Mouse (Mus musculus) midbrain, embryonic 13.5 days (tissue): ENCODE results near the gene Sephs1. TPM values are rescaled to one million over a fixed set of nuclear protein-coding genes. Genes with fewer than 3 reads are reported as not detected.

ENCODE experiments used
- ATAC-seq: fragments of 200-750 bp; cut with Nextera tagmentation; 2 replicates; pipeline ENCODE4 v1.8.0; 2017; ENCODE audit warnings: mild to moderate bottlenecking, moderate TSS enrichment, moderate library complexity
- H3K27ac ChIP-seq: fragments of 300-500 bp; sonication (generic); 2 replicates; pipeline ENCODE4 v1.5.1; 2015; ENCODE audit warnings: inconsistent platforms, mild to moderate bottlenecking, moderate library complexity
- H3K27me3 ChIP-seq: fragments of 300-500 bp; sonication (generic); 2 replicates; pipeline ENCODE4 v1.6.1; 2015; ENCODE audit warnings: mild to moderate bottlenecking, inconsistent platforms
- H3K36me3 ChIP-seq: fragments of 300-500 bp; sonication (generic); 2 replicates; pipeline ENCODE4 v1.6.1; 2015; ENCODE audit warnings: mild to moderate bottlenecking, inconsistent platforms
- H3K4me1 ChIP-seq: fragments of 300-500 bp; sonication (generic); replicated peaks from 2 replicates; pipeline ENCODE4 v1.6.1; 2015; ENCODE audit warnings: inconsistent platforms
- H3K4me2 ChIP-seq: fragments of 300-500 bp; sonication (generic); replicated peaks from 2 replicates; pipeline ENCODE4 v1.6.1; 2015; ENCODE audit warnings: moderate library complexity, mild to moderate bottlenecking, inconsistent platforms
- H3K4me3 ChIP-seq: fragments of 300-500 bp; sonication (generic); replicated peaks from 2 replicates; pipeline ENCODE4 v1.5.1; 2015; ENCODE audit warnings: mild to moderate bottlenecking, inconsistent platforms
- H3K9ac ChIP-seq: fragments of 300-500 bp; sonication (generic); replicated peaks from 2 replicates; pipeline ENCODE4 v1.6.1; 2015; ENCODE audit warnings: mild to moderate bottlenecking, inconsistent platforms
- H3K9me3 ChIP-seq: fragments of 300-500 bp; sonication (generic); 2 replicates; pipeline ENCODE4 v1.6.1; 2016; ENCODE audit warnings: mild to moderate bottlenecking, inconsistent platforms
- WGBS: fragments of 180-500 bp; shearing (Covaris S2); methylation state at CpG from one replicate; pipeline ENCODE4 v1.1.7; 2015; 5-methylcytosine and 5-hydroxymethylcytosine counted together
- polyA plus RNA-seq: library from polyadenylated mRNA; unstranded; fragments of >200 nt; fragmentation: Nextera tagmentation; extraction: Ambion mirVana; gene quantifications from 2 replicates; pipeline ENCODE4 v1.2.1, GENCODE M21; 2015

Sephs1 gene
- polyA plus RNA-seq, 1 experiment from 2014 or later = 78.4 TPM

DNA sequence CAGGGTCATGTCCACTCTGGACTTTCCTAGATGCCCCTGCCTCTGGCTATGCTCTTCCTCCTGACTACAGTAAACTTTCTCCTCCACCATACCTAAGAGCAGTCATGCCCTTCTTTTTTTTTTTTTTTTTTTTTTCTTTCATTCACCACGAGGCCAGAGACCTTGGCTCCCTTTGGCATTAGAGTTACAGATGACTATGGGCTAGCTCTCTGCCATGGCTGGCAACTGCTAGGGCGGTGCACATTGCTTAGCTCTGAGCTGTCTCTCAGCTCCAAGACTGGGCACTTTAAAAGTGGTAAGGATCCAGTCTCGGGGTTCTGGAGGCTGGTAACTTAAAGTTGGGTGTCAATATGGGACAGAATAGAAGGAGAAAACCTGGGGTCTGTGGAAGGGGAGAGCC lies 5.2 kb upstream of the Sephs1 start:
- Histone ChIP-seq H3K27me3 (no peaks in the 10 kb centered on the region), H3K9ac (no peak overlapping the region), H3K27ac (no peak overlapping the region), H3K4me3 (no peak overlapping the region), H3K36me3 (no peaks in the 10 kb centered on the region), H3K4me1 (peaks cover 12% of the 10 kb centered on the region), H3K4me2 (no peak overlapping the region), H3K9me3 (no peaks in the 10 kb centered on the region)
- no peak for ATAC-seq
- WGBS = 67% methylated on average over 3 of the region's 3 CpGs

DNA sequence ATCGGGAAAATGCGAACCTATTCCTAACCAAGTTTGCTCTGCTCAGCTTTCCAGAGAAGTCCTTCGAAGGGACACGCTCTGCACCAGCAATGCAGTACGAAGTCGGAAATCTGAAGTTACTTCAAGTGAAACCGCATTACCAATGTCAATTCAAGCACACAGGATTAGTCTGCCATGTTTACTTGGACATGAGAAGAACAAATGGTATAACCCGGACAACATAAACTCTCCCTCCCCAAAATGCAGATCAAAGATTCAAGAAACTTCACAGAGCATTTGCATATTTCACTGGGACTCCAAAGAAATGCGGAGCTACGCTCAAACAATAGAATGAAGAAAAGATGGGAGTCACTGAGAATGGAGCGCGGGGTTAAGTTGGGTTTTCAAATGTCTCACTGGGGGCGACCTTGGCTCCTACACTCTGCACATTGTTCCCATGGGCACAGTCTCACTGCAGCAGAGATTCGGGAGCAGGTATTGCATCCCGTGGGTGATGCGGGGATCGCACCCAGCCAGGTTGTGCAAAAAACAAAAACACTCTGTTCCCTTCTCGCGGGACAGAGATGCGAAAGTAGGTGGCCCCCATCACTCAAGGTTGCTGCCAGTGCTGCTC lies 521 bp upstream of the Sephs1 start:
- Histone ChIP-seq H3K27ac (peak overlapping the region; percentile 100), H3K36me3 (peaks cover 11% of the 10 kb centered on the region), H3K4me3 (peak overlapping the region; percentile 88), H3K4me1 (peaks cover 27% of the 10 kb centered on the region), H3K4me2 (peak overlapping the region; percentile 67), H3K9ac (peak overlapping the region; percentile 99), H3K27me3 (no peaks in the 10 kb centered on the region), H3K9me3 (no peaks in the 10 kb centered on the region)
- peak; percentile 66 for ATAC-seq
- 3% methylated on average over 20 of the region's 20 CpGs for WGBS

DNA sequence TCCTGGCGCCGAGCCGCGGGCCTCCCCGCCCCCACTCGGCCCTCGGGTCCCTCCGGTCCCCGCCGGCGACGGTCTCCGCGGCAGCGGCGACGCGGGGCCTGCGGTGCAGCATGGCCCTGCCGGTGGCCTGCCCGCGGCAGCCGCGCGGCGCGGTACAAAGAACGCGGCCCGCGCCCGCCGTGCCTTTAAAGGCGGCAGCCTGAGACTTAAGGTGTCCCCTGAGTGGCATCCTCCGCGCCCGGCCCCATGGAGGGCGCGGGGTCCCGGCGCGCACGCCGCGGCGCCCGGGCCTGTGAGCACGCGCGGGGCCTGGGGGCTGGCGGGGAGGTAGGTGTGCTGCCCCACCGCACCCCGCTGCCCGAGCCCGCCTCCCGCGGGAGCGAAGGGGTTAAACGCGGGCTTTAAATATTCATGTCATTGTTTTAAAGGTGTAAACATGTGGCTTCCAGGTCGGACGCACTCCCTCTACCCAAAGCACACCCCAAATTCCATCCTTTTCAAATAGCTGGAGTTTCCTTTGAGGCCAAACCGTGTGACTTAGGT lies 956 bp downstream of the Sephs1 start:
- H3K9ac ChIP-seq = peak overlapping the region; percentile 99
- H3K27ac ChIP-seq = peak overlapping the region; percentile 100
- H3K27me3 ChIP-seq = no peaks in the 10 kb centered on the region
- H3K4me3 ChIP-seq = peak overlapping the region; percentile 88
- under 1% methylated on average over 57 of the region's 63 CpGs for WGBS
- peak overlapping the region; percentile 67 for H3K4me2 ChIP-seq
- H3K36me3 ChIP-seq = peaks cover 26% of the 10 kb centered on the region
- no peaks in the 10 kb centered on the region for H3K9me3 ChIP-seq
- H3K4me1 ChIP-seq = peaks cover 27% of the 10 kb centered on the region
- ATAC-seq = peak; percentile 72

GRCm38 (mm10) chr2:4883009-4883704 lies 1.8 kb downstream of the Sephs1 start:
- no peaks in the 10 kb centered on the region for H3K9me3 ChIP-seq
- WGBS = 1% methylated on average over 18 of the region's 18 CpGs
- H3K4me2 ChIP-seq = peak overlapping the region; percentile 67
- H3K4me1 ChIP-seq = peaks cover 27% of the 10 kb centered on the region
- ATAC-seq = no peak
- H3K9ac ChIP-seq = peak overlapping the region; percentile 99
- H3K27ac ChIP-seq = peak overlapping the region; percentile 100
- peak overlapping the region; percentile 88 for H3K4me3 ChIP-seq
- peaks cover 34% of the 10 kb centered on the region for H3K36me3 ChIP-seq
- H3K27me3 ChIP-seq = no peaks in the 10 kb centered on the region

DNA sequence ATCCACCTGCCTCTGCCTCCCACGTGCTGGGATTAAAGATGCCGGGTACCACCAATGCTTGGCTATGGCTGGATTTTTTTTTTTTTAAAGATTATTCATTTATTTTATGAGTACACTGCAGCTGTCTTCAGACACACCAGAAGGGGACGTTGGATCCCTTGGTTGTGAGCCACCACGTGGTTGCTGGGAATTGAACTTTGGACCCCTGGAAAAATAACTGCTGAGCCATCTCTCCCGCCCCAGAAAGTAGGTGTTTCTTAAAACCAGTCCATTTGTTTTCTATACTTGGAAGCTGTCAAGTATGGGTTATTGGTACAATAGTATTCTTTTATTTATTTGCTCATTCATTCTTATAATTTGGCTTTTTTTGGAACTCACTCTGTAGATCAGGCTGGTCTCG lies 5.5 kb downstream of the Sephs1 start:
- Histone ChIP-seq H3K9me3 (no peaks in the 10 kb centered on the region), H3K27ac (no peak overlapping the region), H3K9ac (no peak overlapping the region), H3K4me3 (no peak overlapping the region), H3K4me2 (no peak overlapping the region), H3K27me3 (no peaks in the 10 kb centered on the region), H3K4me1 (peaks cover 15% of the 10 kb centered on the region), H3K36me3 (peaks cover 70% of the 10 kb centered on the region)
- 89% methylated on average over 6 of the region's 6 CpGs for WGBS
- ATAC-seq = no peak

DNA sequence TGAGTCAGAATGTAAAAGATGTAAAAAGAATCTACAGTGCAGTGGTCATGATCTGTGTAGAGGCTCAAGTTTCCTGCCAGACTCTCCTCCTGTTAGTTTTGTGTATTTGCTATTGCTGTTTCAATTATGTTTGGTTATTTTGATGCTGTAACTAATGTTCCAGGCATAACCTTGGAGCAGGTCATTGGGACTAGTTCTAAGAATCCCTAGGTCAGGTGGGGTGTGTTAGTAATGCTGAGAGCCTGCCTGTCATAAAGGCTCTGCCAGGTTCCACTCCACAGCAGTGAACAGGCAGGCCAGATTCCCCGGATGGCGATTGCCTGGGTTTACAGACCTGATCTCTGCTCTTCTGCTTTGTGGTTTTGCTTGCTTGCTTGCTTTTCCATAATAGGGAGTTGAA lies 14.2 kb downstream of the Sephs1 start:
- WGBS = 91% methylated on average over 2 of the region's 2 CpGs
- no peak overlapping the region for H3K27ac ChIP-seq
- no peak overlapping the region for H3K9ac ChIP-seq
- H3K9me3 ChIP-seq = no peaks in the 10 kb centered on the region
- H3K27me3 ChIP-seq = no peaks in the 10 kb centered on the region
- no peaks in the 10 kb centered on the region for H3K4me1 ChIP-seq
- ATAC-seq = no peak
- peaks cover 81% of the 10 kb centered on the region for H3K36me3 ChIP-seq
- H3K4me2 ChIP-seq = no peak overlapping the region
- no peak overlapping the region for H3K4me3 ChIP-seq

DNA sequence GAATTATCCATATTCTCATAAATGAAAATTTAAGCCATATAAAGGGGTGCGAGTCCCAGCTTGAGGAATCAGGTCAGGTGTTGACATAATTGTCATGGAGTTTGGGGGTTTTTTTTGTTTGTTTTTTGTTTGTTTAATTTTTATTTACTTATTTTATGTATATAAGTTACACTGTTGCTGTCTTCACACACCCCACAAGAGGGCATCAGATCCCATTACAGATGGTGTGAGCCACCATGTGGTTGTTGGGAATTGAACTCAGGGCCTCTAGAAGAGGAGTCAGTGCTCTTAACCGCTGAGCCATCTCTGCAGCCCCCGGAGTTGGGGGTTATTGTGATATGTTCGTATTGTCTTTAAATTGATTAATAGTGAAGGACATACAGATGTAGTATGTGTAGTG lies 15.6 kb downstream of the Sephs1 start:
- no peaks in the 10 kb centered on the region for H3K9me3 ChIP-seq
- 96% methylated on average over 4 of the region's 4 CpGs for WGBS
- no peak overlapping the region for H3K9ac ChIP-seq
- no peak overlapping the region for H3K4me3 ChIP-seq
- peaks cover 82% of the 10 kb centered on the region for H3K36me3 ChIP-seq
- no peaks in the 10 kb centered on the region for H3K4me1 ChIP-seq
- H3K4me2 ChIP-seq = no peak overlapping the region
- no peaks in the 10 kb centered on the region for H3K27me3 ChIP-seq
- ATAC-seq = no peak
- H3K27ac ChIP-seq = no peak overlapping the region

GRCm38 (mm10) chr2:4900624-4901023 lies 19.3 kb downstream of the Sephs1 start:
- no peak overlapping the region for H3K27ac ChIP-seq
- no peaks in the 10 kb centered on the region for H3K27me3 ChIP-seq
- no peak overlapping the region for H3K4me2 ChIP-seq
- H3K9me3 ChIP-seq = no peaks in the 10 kb centered on the region
- H3K36me3 ChIP-seq = peaks cover 73% of the 10 kb centered on the region
- 94% methylated on average over 6 of the region's 6 CpGs for WGBS
- ATAC-seq = no peak
- no peak overlapping the region for H3K9ac ChIP-seq
- H3K4me1 ChIP-seq = no peaks in the 10 kb centered on the region
- H3K4me3 ChIP-seq = no peak overlapping the region

GRCm38 (mm10) chr2:4902346-4902745 lies 21.0 kb downstream of the Sephs1 start:
- Histone ChIP-seq H3K9ac (no peak overlapping the region), H3K27me3 (no peaks in the 10 kb centered on the region), H3K9me3 (no peaks in the 10 kb centered on the region), H3K36me3 (peaks cover 75% of the 10 kb centered on the region), H3K27ac (no peak overlapping the region), H3K4me3 (no peak overlapping the region), H3K4me2 (no peak overlapping the region), H3K4me1 (no peaks in the 10 kb centered on the region)
- 95% methylated on average over 5 of the region's 5 CpGs for WGBS
- no peak for ATAC-seq

DNA sequence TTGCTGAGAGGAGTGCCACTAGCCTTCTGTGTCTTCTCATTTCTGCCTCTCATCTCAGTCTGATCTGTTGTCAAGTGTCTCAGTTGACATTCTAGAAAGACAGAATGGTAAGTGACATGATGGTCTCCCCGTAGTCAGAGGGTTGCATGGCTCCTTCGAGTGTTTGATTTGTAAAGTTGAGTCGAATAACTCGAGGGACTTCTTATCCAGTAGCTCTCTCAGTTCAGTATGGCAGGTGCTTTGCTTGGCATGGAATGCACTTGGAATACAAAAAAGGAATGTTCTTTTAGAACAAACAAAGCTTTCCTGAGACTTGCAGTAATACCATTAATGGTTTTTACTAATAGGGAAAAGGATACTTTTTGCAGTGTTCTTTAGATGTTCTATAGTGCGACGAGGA lies 25.8 kb downstream of the Sephs1 start:
- Histone ChIP-seq H3K4me3 (no peak overlapping the region), H3K36me3 (peaks cover 42% of the 10 kb centered on the region), H3K27ac (no peak overlapping the region), H3K9me3 (no peaks in the 10 kb centered on the region), H3K4me2 (no peak overlapping the region), H3K27me3 (no peaks in the 10 kb centered on the region), H3K9ac (no peak overlapping the region), H3K4me1 (no peaks in the 10 kb centered on the region)
- 89% methylated on average over 6 of the region's 6 CpGs for WGBS
- ATAC-seq = no peak

DNA sequence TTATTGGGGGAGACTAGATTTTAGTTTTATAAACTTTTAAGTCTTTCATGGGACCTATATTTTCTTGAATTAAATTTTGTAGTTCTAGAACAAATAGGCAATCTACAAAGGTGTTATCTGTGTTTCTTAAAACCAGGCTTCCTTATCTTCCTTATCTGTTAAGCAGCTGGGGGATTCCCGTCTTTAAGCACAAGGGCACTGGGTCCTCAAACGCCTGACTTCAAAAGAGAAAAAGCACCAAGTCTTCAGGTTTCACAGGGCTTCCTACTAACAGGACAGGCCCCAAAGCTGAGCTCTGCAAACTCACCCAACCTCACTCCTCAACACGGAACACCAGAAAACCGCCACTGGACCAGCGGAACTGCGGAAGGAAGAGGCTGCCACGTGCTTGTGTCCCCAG lies 26.6 kb downstream of the Sephs1 start:
- no peak overlapping the region for H3K4me2 ChIP-seq
- no peak overlapping the region for H3K4me3 ChIP-seq
- WGBS = 90% methylated on average over 7 of the region's 7 CpGs
- no peak for ATAC-seq
- H3K27me3 ChIP-seq = no peaks in the 10 kb centered on the region
- no peak overlapping the region for H3K9ac ChIP-seq
- peaks cover 39% of the 10 kb centered on the region for H3K36me3 ChIP-seq
- no peaks in the 10 kb centered on the region for H3K9me3 ChIP-seq
- no peak overlapping the region for H3K27ac ChIP-seq
- no peaks in the 10 kb centered on the region for H3K4me1 ChIP-seq

- WGBS = 91% methylated on average over 3 of the region's 3 CpGs
- ATAC-seq = no peak
- H3K9me3 ChIP-seq = no peaks in the 10 kb centered on the region
- H3K4me3 ChIP-seq = no peak overlapping the region
- H3K4me2 ChIP-seq = no peak overlapping the region
- H3K9ac ChIP-seq = no peak overlapping the region
- no peaks in the 10 kb centered on the region for H3K4me1 ChIP-seq
- H3K36me3 ChIP-seq = peaks cover 39% of the 10 kb centered on the region
- H3K27ac ChIP-seq = no peak overlapping the region
- no peaks in the 10 kb centered on the region for H3K27me3 ChIP-seq
These were observed 27.5 kb downstream of the Sephs1 start for GRCm38 (mm10) chr2:4908771-4909315.
